Mouse (Mus musculus) stomach, embryonic 14.5 days (tissue): ENCODE results near the gene Ace3. TPM values are rescaled to one million over a fixed set of nuclear protein-coding genes. Genes with fewer than 3 reads are reported as not detected.
A peak's percentile ranks its signal among the peaks of the same experiment; 100 is the strongest.
"Not testable (repeated sequence)": the region's sequence is repeated elsewhere in the genome, so short reads cannot be mapped to it uniquely, and the experiment has no call there.

Source experiments
- ATAC-seq: fragments of 200-750 bp; cut with Nextera tagmentation; 2 replicates; pipeline ENCODE4 v1.8.0; 2017; ENCODE audit warnings: low read depth, moderate TSS enrichment; ENCODE audit not compliant: insufficient number of reproducible peaks, insufficient read depth, low FRiP score
- H3K27ac ChIP-seq: fragments of 300-500 bp; sonication (generic); 2 replicates; pipeline ENCODE4 v1.5.1; 2014; ENCODE audit warnings: mild to moderate bottlenecking, low read length, moderate library complexity, mixed read lengths
- H3K27me3 ChIP-seq: fragments of 300-500 bp; sonication (generic); 2 replicates; pipeline ENCODE4 v1.6.1; 2014; ENCODE audit warnings: low read length, control low read depth, mixed read lengths; ENCODE audit not compliant: control insufficient read depth, insufficient read depth
- H3K36me3 ChIP-seq: fragments of 300-500 bp; sonication (generic); 2 replicates; pipeline ENCODE4 v1.6.1; 2014; ENCODE audit warnings: mild to moderate bottlenecking, control low read depth, low read length, moderate library complexity, mixed read lengths; ENCODE audit not compliant: control insufficient read depth, insufficient read depth
- H3K4me1 ChIP-seq: fragments of 300-500 bp; sonication (generic); 2 replicates; pipeline ENCODE4 v1.6.1; 2014; ENCODE audit warnings: low read length, control low read depth, mixed read lengths; ENCODE audit not compliant: control insufficient read depth, insufficient read depth
- H3K4me2 ChIP-seq: fragments of 300-500 bp; sonication (generic); replicated peaks from 2 replicates; pipeline ENCODE4 v1.6.1; 2014; ENCODE audit warnings: low read depth, low read length, control low read depth
- H3K4me3 ChIP-seq: fragments of 300-500 bp; sonication (generic); 2 replicates; pipeline ENCODE4 v1.5.1; 2014; ENCODE audit warnings: low read depth, low read length, control low read depth
- H3K9ac ChIP-seq: fragments of 300-500 bp; sonication (generic); replicated peaks from 2 replicates; pipeline ENCODE4 v1.6.1; 2014; ENCODE audit warnings: low read depth, mild to moderate bottlenecking, control low read depth, low read length, moderate library complexity, mixed read lengths
- H3K9me3 ChIP-seq: fragments of 300-500 bp; sonication (generic); 2 replicates; pipeline ENCODE4 v1.6.1; 2016; ENCODE audit warnings: low read depth, low read length, control low read depth; ENCODE audit not compliant: control insufficient read depth
- WGBS: fragments of 180-500 bp; shearing (Covaris S2); extraction: QIAGEN DNeasy Blood & Tissue Kit; methylation state at CpG from one replicate; pipeline ENCODE4 v1.1.7; 2014; 5-methylcytosine and 5-hydroxymethylcytosine counted together
- polyA plus RNA-seq: library from polyadenylated mRNA; unstranded; fragments of >200 nt; fragmentation: Nextera tagmentation; extraction: Ambion mirVana; gene quantifications from 2 replicates; pipeline ENCODE4 v1.2.1, GENCODE M21; 2014

Ace3 gene
- polyA plus RNA-seq, 1 experiment from 2014 or later, result not detected

GRCm38 (mm10) chr11:106016440-106016839 is 22.0 kb downstream of the Ace3 start:
- no peaks in the 10 kb centered on the region for H3K4me1 ChIP-seq
- H3K9ac ChIP-seq, result no peak overlapping the region
- peaks cover 6% of the 10 kb centered on the region; the same call in 1 of the 2 replicates for H3K27me3 ChIP-seq
- H3K4me3 ChIP-seq, result no peak overlapping the region
- H3K9me3 ChIP-seq, result no peaks in the 10 kb centered on the region
- H3K4me2 ChIP-seq, result no peak overlapping the region
- no peaks in the 10 kb centered on the region for H3K36me3 ChIP-seq
- 65% methylated on average over 5 of the region's 5 CpGs for WGBS
- ATAC-seq, result no peak
- H3K27ac ChIP-seq, result no peak overlapping the region

DNA sequence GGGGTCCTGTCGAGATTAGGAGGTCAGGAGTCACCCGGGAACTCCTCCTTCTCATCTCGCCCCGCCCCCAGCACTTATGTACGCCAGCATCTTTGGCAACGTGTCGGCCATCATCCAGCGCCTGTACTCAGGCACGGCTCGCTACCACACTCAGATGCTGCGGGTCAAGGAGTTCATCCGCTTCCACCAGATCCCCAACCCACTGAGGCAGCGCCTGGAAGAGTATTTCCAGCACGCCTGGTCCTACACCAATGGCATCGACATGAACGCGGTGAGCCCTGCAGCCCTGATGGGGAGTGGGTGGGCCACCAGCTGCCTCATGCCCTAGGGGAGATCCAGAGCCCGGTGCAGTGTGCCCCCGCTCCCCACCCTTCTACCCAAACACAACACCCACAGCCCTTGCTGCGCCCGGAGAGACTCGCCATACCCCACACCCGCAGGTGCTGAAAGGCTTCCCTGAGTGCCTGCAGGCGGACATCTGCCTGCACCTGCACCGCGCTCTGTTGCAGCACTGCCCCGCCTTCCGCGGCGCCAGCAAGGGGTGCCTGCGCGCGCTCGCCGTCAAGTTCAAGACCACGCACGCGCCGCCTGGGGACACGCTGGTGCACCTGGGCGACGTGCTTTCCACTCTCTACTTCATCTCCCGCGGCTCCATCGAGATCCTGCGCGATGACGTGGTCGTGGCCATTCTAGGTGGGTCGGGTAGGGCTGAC is 25.7 kb downstream of the Ace3 start:
- H3K36me3 ChIP-seq, result no peaks in the 10 kb centered on the region
- 1% methylated on average over 50 of the region's 50 CpGs for WGBS
- no peaks in the 10 kb centered on the region for H3K4me1 ChIP-seq
- 0 out of 2 replicates have a peak overlapping the region, but pooled peaks have one; percentile 14 for H3K9ac ChIP-seq
- H3K27ac ChIP-seq, result no peak overlapping the region
- peak overlapping the region; percentile 25 for H3K4me3 ChIP-seq
- H3K9me3 ChIP-seq, result no peaks in the 10 kb centered on the region
- peak overlapping the region; percentile 53 for H3K4me2 ChIP-seq
- peaks cover 6% of the 10 kb centered on the region; the same call in 1 of the 2 replicates for H3K27me3 ChIP-seq
- 0 out of 2 replicates have a peak, but pooled peaks have one; percentile 33 for ATAC-seq

GRCm38 (mm10) chr11:106025774-106026173 is 31.3 kb downstream of the Ace3 start:
- no peak for ATAC-seq
- Histone ChIP-seq H3K27me3 (no peaks in the 10 kb centered on the region), H3K9me3 (no peaks in the 10 kb centered on the region), H3K9ac (no peak overlapping the region), H3K4me3 (no peak overlapping the region), H3K4me1 (no peaks in the 10 kb centered on the region), H3K36me3 (no peaks in the 10 kb centered on the region), H3K4me2 (no peak overlapping the region), H3K27ac (no peak overlapping the region)
- WGBS, result 79% methylated on average over 3 of the region's 3 CpGs

- no peak overlapping the region for H3K27ac ChIP-seq
- no peak overlapping the region for H3K9ac ChIP-seq
- ATAC-seq, result no peak
- H3K36me3 ChIP-seq, result no peaks in the 10 kb centered on the region
- H3K9me3 ChIP-seq, result no peaks in the 10 kb centered on the region
- H3K27me3 ChIP-seq, result no peaks in the 10 kb centered on the region
- H3K4me3 ChIP-seq, result no peak overlapping the region
- no peaks in the 10 kb centered on the region for H3K4me1 ChIP-seq
- WGBS, result 33% methylated on average over 11 of the region's 11 CpGs
- no peak overlapping the region for H3K4me2 ChIP-seq
These were observed 32.1 kb downstream of the Ace3 start for GRCm38 (mm10) chr11:106026465-106027151.

GRCm38 (mm10) chr11:106027607-106028006 is 33.1 kb downstream of the Ace3 start:
- no peak overlapping the region for H3K9ac ChIP-seq
- H3K9me3 ChIP-seq, result no peaks in the 10 kb centered on the region
- no peaks in the 10 kb centered on the region for H3K36me3 ChIP-seq
- H3K27ac ChIP-seq, result no peak overlapping the region
- no peak overlapping the region for H3K4me3 ChIP-seq
- H3K27me3 ChIP-seq, result no peaks in the 10 kb centered on the region
- ATAC-seq, result no peak
- WGBS, result 91% methylated on average over 5 of the region's 5 CpGs
- H3K4me1 ChIP-seq, result no peaks in the 10 kb centered on the region
- no peak overlapping the region for H3K4me2 ChIP-seq

DNA sequence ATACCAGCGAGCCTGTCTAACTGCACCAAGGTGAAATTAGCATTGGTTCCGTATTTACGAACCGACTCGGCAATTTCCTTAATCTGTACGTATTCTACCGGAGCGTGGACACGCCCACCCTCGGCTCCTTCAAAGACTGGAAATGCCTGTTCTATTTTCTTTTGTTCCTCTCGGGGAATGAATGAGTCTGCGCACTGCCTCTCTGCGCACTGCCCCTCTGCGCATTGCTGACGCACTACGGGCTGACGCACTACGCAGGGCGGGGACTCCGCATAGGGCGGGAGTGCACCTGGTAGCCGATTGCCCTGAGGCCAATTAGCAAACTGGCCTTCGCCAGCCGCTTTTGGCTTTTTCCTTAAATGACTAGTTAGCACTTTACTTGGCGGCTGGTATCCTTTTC is 37.6 kb downstream of the Ace3 start:
- H3K4me2 ChIP-seq, H3K9ac ChIP-seq, H3K4me1 ChIP-seq, H3K27ac ChIP-seq, H3K27me3 ChIP-seq, H3K9me3 ChIP-seq, H3K36me3 ChIP-seq, ATAC-seq: not testable (repeated sequence)
- peak overlapping the region; percentile 15; the same call in 1 of the 2 replicates for H3K4me3 ChIP-seq
- 19% methylated on average over 4 of the region's 25 CpGs for WGBS

DNA sequence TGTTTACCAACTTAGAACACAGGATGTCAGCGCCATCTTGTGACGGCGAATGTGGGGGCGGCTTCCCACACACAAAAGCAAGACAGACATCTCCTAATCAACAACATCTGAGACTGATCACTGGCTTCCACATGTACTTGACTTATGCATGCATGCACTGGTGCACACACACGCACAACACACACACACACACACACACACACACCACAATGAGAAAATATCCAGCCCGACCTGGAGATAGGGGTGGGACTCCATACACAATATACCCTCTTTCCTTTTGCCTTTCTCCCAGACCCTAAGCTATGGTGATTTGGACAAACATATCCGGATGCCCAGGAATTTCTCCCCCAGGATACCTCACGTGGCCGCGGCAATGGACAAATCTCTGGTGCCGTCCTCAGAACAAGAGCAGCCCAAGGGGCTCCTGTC is 39.0 kb downstream of the Ace3 start:
- Histone ChIP-seq H3K27me3 (no peaks in the 10 kb centered on the region), H3K4me1 (peaks cover 10% of the 10 kb centered on the region; the same call in 1 of the 2 replicates), H3K36me3 (no peaks in the 10 kb centered on the region), H3K27ac (peak overlapping the region; percentile 39; the same call in 1 of the 2 replicates), H3K4me2 (peak overlapping the region; percentile 22; the same call in 1 of the 2 replicates), H3K9me3 (no peaks in the 10 kb centered on the region), H3K9ac (no peak overlapping the region), H3K4me3 (no peak overlapping the region)
- 32% methylated on average over 11 of the region's 11 CpGs for WGBS
- no peak for ATAC-seq

- Histone ChIP-seq H3K4me3 (no peak overlapping the region), H3K4me1 (peaks cover 11% of the 10 kb centered on the region; the same call in 1 of the 2 replicates), H3K4me2 (no peak overlapping the region), H3K27ac (no peak overlapping the region), H3K9me3 (no peaks in the 10 kb centered on the region), H3K9ac (no peak overlapping the region), H3K27me3 (no peaks in the 10 kb centered on the region), H3K36me3 (no peaks in the 10 kb centered on the region)
- 84% methylated on average over 9 of the region's 9 CpGs for WGBS
- no peak for ATAC-seq
These were observed 40.5 kb downstream of the Ace3 start for GRCm38 (mm10) chr11:106034986-106035385.
